Mouse (Mus musculus) naive thymus-derived CD4-positive, alpha-beta T cell, adult 2 months (primary cell): ENCODE measurements around the gene 2310061I04Rik.

ENCODE experiments used
- DNase-seq: peaks from one replicate; pipeline ENCODE4 v3.0.0-alpha.2; 2011; ENCODE audit warnings: low read depth

The 2310061I04Rik gene

GRCm38 (mm10) chr17:35915538-35916296, 18.5 kb upstream of the 2310061I04Rik start:
- peak; percentile 53 for DNase-seq

DNA sequence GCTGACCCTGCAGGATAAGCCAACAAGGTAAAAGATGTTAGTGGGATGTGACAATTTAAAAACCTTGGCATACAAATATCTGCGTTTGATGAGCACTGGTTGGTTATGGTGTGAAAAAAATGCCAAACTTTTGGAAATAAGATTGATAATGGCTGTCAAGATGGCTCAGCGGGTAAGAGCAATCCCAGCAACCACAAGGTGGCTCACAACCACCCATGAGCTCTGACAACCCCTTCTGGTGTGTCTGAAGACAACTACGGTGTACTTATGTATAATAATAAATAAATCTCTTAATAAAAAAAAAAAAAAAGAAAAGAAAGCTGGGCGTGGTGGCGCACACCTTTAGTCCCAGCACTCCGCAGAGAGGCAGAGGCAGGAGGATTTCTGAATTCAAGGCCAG, 17.7 kb upstream of the 2310061I04Rik start:
- DNase-seq, result no peak

DNA sequence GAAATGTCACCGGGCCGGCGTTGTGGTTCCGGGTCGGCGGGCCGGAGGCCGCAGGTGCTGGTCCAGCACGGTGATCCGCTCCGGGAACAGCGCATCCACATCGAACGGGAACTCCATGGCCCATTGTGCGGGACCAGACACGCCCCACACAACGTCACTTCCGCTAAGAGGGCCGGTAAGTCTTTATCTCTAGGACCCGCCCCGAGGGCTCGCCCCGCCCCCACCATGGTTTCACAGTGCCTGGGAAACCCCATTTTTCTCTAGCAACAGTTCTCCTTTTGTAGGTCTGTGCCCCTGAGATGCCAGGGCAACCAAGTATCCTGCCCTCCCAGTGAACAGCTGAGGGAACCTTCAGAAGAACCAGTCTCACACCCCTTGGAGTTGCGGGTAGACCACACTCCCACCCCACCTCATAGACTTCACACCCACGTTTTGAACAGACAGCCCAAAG, 12.7 kb upstream of the 2310061I04Rik start, which contains the start of gene Atat1:
Gene Atat1 (minus strand): TSS at position 157 of the 451 bp plus-strand sequence.
- peak; percentile 97 for DNase-seq

- DNase-seq, result no peak
These were observed 12.1 kb upstream of the 2310061I04Rik start for GRCm38 (mm10) chr17:35909186-35909918.

GRCm38 (mm10) chr17:35907609-35908008, 10.4 kb upstream of the 2310061I04Rik start:
- peak; percentile 57 for DNase-seq

GRCm38 (mm10) chr17:35905587-35905986, 8.4 kb upstream of the 2310061I04Rik start:
- no peak for DNase-seq

DNA sequence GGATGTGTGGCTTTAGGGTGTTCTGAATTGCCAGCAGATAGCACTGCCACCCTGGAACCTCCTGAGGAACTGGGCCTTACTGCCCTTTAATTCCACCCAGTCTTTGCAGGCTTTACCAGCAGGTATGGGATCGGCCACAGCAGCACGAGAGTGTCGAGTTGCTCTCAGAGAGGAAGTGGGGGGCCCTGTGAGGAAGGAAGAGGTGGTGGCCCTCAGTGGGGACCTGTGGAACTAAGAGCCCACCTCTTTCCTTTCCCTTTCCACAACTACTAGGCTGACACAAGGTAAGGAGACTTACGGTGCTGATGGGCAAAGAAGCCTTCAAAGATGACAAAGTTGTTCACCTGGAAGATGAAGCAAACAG, 6.7 kb upstream of the 2310061I04Rik start:
- DNase-seq, result no peak

DNA sequence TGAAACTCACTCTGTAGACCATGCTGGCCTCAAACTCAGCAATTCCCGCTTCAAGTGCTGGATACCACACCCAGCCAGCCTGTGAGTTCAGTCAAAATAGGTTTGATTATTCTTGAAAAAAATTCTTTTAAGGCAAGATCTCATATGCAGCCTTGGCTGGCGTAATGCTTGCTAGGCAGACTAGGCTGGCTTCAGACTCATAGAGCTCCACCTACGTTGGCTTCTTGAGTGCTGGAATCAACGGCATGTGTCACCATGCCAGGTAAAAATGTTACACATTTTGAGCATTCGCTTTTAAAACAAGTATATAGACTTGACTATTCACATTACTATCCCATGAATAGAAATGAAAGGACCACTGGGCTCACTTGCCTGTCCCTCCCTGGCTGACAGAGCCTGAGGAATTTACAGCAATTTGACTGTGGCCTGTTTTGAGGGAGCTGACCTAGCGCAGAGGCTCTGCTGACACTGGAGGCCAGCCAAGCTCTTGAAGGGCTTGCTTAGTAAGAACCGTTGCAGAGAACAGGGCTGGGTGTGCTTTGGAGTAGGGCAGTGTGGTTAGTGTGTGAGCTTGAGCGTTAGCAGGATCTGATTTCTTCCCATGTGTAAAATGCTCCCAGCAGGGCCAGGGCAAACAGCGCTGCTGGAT, 6.2 kb upstream of the 2310061I04Rik start:
- no peak for DNase-seq

DNA sequence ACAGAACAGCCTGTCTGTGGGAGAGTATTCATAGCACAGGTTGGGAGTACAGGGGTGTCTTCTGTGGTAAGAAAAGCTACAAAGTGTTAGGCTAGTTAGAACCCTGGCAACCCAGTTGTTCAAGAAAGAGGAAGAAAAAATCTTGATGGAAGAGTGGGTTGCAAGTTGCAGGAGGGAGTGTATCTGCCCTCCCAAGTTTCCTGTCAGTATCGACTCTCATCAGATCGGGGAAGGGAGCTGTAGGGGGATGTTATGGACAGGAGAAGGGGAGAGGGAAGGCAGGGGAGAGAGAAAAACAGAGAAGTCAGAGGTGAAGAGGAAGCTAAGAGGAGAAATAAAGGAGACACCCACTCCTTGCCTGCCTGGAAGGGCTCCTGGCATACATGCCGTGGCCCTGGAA, 3.4 kb upstream of the 2310061I04Rik start:
- no peak for DNase-seq

DNA sequence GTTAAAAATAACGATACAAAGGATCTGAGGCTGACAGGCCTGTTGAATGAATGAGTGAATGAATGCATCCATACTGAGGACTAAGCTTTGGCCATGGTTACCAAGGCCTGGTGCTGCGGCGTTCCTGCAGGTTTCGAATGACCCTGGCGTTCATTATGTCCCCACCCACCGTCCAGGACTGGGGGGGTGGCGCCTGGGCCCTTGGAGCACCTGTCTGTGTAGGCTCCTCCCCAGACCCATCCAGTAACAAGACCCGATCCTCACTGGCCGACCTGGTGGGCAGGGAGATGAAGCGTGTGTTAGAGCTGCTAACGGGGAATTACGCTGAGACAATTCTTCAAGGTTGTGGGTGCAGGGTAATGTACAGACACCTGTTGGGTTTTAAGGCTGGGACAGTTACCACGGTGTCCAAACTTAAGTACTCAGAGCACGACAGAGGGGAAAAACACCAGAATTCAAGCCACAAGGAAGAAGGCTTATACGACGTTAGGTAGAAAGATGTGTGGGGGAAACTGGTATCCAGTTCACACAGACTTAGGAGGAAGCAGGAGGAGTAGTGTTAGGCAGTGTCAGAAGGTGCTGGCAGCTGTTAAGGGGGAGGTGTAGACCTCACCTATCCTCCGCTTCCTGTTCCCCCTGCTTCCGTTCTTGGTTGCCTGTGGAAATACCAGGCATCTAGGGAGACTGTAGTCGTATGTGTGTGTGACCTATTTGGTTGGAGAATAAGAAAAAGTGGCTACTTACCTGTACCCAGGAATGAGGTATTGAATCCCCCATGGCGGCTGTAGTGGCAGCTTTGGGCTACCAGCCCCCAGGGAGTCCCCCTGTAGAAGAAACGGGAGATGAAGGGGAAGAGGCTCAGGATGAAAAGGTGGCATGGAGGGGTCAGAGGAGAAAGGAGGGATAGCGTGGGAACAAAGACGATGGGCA, 678 bp upstream of the 2310061I04Rik start:
- no peak for DNase-seq

- no peak for DNase-seq
These were observed 9.5 kb downstream of the 2310061I04Rik start for GRCm38 (mm10) chr17:35887725-35888124.

DNA sequence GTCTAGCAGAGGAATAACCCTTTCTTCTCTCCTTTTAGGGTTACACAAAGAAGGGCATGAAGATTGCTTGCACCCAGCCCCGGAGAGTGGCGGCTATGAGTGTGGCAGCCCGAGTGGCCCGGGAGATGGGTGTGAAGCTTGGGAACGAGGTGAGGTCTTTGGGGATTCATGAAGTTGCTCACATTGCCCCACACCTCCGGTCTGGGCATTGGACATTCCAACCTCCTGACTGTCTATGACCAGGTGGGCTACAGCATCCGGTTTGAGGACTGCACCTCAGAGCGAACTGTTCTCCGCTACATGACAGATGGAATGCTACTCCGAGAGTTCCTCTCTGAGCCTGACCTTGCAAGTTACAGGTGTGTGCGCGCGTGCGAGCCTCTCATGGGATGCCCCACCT, 13.5 kb downstream of the 2310061I04Rik start:
- no peak for DNase-seq

GRCm38 (mm10) chr17:35882924-35883323, 14.3 kb downstream of the 2310061I04Rik start:
- DNase-seq, result no peak

DNA sequence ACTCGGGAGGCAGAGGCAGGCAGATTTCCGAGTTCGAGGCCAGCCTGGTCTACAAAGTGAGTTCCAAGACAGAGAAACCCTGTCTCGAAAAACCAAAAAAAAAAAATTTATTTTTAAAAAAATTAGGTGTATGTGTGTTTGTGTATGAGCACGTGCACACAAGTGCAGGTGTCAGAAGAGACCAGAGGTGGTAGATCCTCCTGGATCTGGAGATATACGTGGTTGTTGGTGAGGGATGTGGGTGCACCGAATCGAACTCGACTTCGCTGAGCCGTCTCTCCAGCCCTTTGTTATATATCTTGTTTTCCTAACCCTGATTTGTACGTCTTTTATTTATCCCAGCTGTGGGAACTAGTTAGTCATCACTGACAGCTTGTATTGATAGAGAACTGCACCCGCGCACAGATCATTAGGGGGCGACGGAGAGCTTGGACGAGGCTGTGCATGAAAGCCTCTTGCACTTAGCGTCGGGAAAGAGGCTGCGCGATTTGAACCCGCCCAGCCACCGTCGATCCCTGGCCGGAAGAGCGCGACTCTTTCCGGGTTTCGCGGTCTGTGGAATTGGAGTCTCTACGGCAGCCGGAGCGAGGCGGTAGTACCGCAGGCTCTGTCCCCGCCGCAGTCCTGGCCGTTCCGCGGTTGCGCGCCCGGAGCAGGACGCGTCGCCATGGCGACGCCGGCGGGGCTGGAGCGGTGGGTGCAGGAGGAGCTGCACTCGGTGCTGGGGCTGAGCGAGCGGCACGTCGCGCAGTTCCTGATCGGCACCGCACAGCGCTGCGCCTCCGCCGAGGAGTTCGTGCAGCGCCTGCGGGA, 17.8 kb downstream of the 2310061I04Rik start, which contains the start of gene Dhx16:
Gene Dhx16 (plus strand): TSS at position 575 of the 813 bp plus-strand sequence.
- DNase-seq, result peak; percentile 97

DNA sequence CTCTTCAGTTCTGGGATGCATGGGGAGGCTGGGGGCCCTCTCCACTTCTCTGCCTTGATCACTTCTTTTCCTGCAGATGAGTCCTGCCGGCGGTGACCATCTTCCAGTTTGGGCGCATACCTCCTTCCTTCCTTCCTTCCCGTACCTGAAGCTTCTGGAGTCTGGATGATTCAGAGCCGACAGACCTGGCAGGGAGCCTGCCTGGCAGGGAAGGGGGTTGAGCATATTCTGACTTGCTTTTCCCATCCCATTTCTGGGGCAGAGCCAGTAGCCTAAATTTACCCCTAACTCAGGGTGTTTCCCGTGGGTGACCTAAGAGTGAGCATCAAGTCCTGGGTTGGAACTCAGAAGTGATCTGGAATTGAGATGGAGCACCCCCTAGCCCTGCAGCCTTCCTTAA, 22.5 kb downstream of the 2310061I04Rik start:
- no peak for DNase-seq

DNA sequence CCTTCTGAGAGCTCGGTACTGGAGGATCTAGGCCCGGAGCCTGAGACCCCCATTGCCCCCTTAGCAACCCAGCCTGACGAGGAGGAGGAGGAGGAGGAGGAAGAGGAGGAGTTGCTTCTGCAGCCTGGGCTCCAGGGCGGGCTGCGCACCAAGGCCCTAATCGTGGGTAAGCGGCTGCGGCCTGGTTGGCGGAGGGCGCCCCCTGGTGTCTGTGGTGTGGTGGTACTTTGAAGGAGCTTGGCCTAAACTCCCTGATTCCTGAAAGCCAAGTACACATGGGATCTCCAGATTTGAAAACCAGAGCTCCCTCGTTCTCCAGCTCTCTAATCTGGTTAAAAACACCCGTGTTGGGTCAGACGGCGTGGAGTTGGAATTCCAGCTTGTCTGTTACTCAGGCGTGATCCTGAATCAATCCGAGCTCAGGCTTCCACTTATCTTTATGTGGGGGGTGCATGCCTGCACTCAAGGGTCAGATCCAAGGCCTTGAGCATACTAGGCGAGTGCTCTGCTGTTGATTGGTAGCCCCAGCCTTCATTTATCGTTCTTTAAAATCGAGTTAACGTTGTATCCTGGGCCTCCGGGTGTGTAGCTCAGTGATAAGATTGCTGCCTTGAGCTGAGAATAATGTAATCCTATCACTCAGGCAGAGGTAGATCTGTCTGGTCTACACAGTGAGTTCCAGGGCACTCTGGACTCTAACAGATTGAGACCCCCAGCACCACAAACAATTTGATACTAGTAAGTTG, 23.3 kb downstream of the 2310061I04Rik start:
- peak; percentile 87 for DNase-seq

DNA sequence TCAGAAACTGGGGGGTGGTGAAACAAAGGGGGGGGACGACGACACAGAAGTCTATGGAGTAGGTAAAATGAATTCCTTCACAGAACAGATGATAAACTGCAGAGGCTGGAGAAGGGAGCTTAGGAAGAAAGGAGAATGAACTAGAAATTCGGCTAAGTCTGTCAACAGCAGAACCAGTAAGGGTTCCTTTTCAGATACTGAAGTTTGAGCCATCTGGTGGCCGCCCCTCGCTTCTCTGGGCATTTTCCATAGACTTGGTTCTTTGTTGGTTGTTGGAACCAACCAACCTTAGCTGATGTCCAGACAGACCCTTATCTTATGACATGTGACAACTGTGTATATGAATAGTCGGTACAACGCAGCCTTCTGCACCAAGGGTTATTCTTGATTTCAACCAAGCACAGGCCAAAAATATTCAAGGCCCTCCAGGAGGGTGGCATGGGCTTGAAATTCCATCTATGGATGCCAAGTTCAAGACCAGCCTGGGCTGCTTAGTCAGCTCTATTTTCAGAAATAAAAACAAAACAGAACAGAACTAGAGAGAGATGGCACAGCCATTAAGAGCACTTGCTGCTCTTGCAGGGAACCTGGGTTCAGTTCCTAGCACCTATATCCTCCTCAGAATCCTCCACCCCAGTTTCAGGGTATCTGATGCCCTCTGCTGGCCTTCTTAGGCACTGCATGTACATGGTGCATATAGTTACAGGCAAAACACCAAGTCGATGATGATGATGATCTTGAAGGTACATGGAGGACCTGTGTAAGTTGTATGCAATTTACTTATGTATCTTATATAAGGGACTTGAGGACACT, 26.1 kb downstream of the 2310061I04Rik start:
- peak; percentile 82 for DNase-seq

DNA sequence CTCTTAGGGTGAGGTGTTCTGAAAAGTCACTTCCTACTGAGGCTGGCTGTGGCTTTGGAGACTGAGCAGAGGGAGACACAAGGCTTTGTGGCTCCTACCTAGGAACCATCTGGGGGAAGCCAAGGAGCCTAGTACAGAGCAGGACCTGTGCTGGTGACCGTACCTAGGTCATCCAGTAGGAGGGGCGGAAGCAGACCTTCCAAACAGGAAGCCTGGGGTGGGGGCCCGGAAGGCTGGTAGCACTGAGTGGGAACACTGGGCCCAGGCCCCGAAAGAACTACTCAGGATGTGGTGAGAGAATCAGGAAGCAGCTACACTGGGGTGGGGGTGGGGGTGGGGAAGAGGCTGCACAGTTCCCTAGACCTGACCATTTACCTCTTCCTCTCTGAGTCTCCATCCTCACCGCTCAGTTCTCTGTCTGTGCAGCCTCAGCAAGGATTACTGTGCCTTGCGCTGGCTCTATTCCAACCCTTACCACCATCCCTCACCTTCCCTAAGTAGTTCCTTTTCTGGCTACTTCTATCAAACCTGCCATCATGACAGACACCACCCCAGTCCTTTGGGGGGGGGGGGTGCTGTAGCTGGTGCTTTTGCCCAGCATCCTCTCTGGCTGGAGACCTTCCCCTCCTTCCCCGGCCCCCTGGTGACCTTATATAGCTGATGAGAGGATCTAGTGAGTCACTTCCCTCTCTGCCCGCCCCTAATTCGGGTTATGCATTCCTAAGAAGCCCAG, 26.9 kb downstream of the 2310061I04Rik start:
- peak; percentile 81 for DNase-seq
